Comparison of ENCODE assay signal across 8 mouse cellular contexts in genomic region chr2:30743976-30744620, GRCm38 (mm10). TPM values are rescaled to one million over a fixed set of nuclear protein-coding genes. Genes with fewer than 3 reads are reported as not detected.
DNase-seq lines count a peak whose midpoint lies in the region; ATAC-seq lines count a peak whose summit lies in the region.

No protein-coding gene starts in this region.

- H3K27me3 ChIP-seq in heart, embryonic 11.5 days (ENCODE audit: control insufficient read depth, insufficient read depth, low read length), result no peaks in the 10 kb centered on the region
- H3K27me3 ChIP-seq in midbrain, embryonic 12.5 days, result no peaks in the 10 kb centered on the region

- H3K9ac ChIP-seq in heart, embryonic 11.5 days (ENCODE audit: low read depth, low read length), result peak overlapping the region; percentile 66
- H3K9ac ChIP-seq in midbrain, embryonic 12.5 days (replicated peaks), result 0 out of 2 replicates have a peak overlapping the region, but pooled peaks have one; percentile 37

- no peaks in the 10 kb centered on the region for H3K9me3 ChIP-seq in heart, embryonic 11.5 days (replicated peaks; ENCODE audit: control insufficient read depth, low read length)
- H3K9me3 ChIP-seq in midbrain, embryonic 12.5 days, result no peaks in the 10 kb centered on the region

- H3K4me1 ChIP-seq in heart, embryonic 11.5 days (ENCODE audit: control insufficient read depth, insufficient read depth, low read length), result peaks cover 18% of the 10 kb centered on the region
- H3K4me1 ChIP-seq in midbrain, embryonic 12.5 days, result peaks cover 25% of the 10 kb centered on the region

- 5% methylated on average over 15 of the region's 15 CpGs for whole genome bisulfite sequencing in heart, embryonic 11.5 days (ENCODE audit: insufficient replicate concordance)
- WGBS in midbrain, embryonic 12.5 days, result 2% methylated on average over 15 of the region's 15 CpGs

- 0 out of 2 replicates have a peak, but pooled peaks cover 2% of the 10 kb centered on the region for H3K36me3 ChIP-seq in heart, embryonic 11.5 days (ENCODE audit: control insufficient read depth, insufficient read depth, low read length)
- H3K36me3 ChIP-seq in midbrain, embryonic 12.5 days, result no peaks in the 10 kb centered on the region

- peak overlapping the region; percentile 76 for H3K27ac ChIP-seq in heart, embryonic 11.5 days (ENCODE audit: low read depth, low read length)
- peak overlapping the region; percentile 89 for H3K27ac ChIP-seq in midbrain, embryonic 12.5 days (replicated peaks)

- peak overlapping the region; percentile 41 for H3K4me2 ChIP-seq in heart, embryonic 11.5 days
- H3K4me2 ChIP-seq in midbrain, embryonic 12.5 days (replicated peaks), result peak overlapping the region; percentile 14; the same call in 1 of the 2 replicates

- no peak for DNase-seq in frontal cortex, adult 2 months (ENCODE audit: extremely low spot score in 1 of 2, low spot score in 1 of 2)
- peak; percentile 90 for DNase-seq in embryo, embryonic 11 days
- peak; percentile 56 to 64 for DNase-seq in kidney, adult 8-10 months
- DNase-seq in spleen, postnatal 36 days (ENCODE audit: low spot score in 2 of 2), result no peak

- H3K4me3 ChIP-seq in heart, embryonic 11.5 days (ENCODE audit: low read depth, low read length), result no peak overlapping the region
- H3K4me3 ChIP-seq in midbrain, embryonic 12.5 days, result no peak overlapping the region

- ATAC-seq in frontal cortex, adult (ENCODE audit: low TSS enrichment), result peak; percentile 34; the same call in 1 of the 2 replicates
- ATAC-seq in heart, embryonic 11.5 days (replicated peaks; ENCODE audit: insufficient number of reproducible peaks, low FRiP score, low TSS enrichment), result no peak
- ATAC-seq in midbrain, embryonic 12.5 days (ENCODE audit: low FRiP score, low read depth), result peak; percentile 83
- no peak for ATAC-seq in monocyte, adult 5-6 weeks (replicated peaks; ENCODE audit: insufficient number of reproducible peaks, low FRiP score, low TSS enrichment, poor library complexity, severe bottlenecking)

RNA-seq across cellular contexts. Expression of gene 1700001O22Rik, which starts 59.4 kb away (rescaled TPM):
- polyA plus RNA-seq in frontal cortex, adult 2 months (2012; rRNA removed), result 10.8 and 12.3 TPM in 2 replicates
- polyA plus RNA-seq in heart, embryonic 11.5 days (2014; fragmentation: Nextera tagmentation; extraction: Ambion mirVana), result 1.2 and 1.6 TPM in 2 replicates
- polyA plus RNA-seq in midbrain, embryonic 12.5 days (2016; fragmentation: Nextera tagmentation; extraction: Ambion mirVana), result 2.4 and 2.6 TPM in 2 replicates
- total RNA-seq in monocyte, adult 5-6 weeks (2017), result 0.68 TPM in 1 of 3 replicates, not detected in the others

Comparison
In these comparisons a context has a peak if more than half of its experiments do, and no peak if none do; other contexts are left out.
1. ATAC-seq: peak in frontal cortex, adult (single experiment) and midbrain, embryonic 12.5 days (single experiment); none in heart, embryonic 11.5 days (single experiment) and monocyte, adult 5-6 weeks (single experiment).
2. DNase-seq: peak in embryo, embryonic 11 days (single experiment) and kidney, adult 8-10 months (2 of 2); none in frontal cortex, adult 2 months (0 of 2) and spleen, postnatal 36 days (0 of 2).